Mouse (Mus musculus) effector memory CD4-positive, alpha-beta T cell, adult 7 months (primary cell): ENCODE data around the gene Tbk1. TPM values are rescaled to one million over a fixed set of nuclear protein-coding genes. Genes with fewer than 3 reads are reported as not detected.

Source experiments
- polyA plus RNA-seq: library from polyadenylated mRNA; unstranded; fragments of 100-300 nt; shearing (Covaris generic); gene quantifications from one replicate; pipeline ENCODE4 v1.2.1, GENCODE M21; 2017

Tbk1 gene
- polyA plus RNA-seq = 80.4 TPM

GRCm38 (mm10) chr10:121586675-121587370, at the start of gene Tbk1:
Gene Tbk1, minus strand, starts transcription at chr10:121586787.

GRCm38 (mm10) chr10:121626186-121626882, 39.7 kb upstream of the Tbk1 start, which contains the start of gene Xpot:
Gene Xpot, minus strand, starts transcription at chr10:121626332.

Other genes starting within 250 kb of the Tbk1 start
- 6.1 TPM for gene Tbc1d30, start 235.5 kb downstream of the Tbk1 start, polyA plus RNA-seq
- 20.8 TPM for gene Gns, start 221.7 kb downstream of the Tbk1 start, polyA plus RNA-seq
- 31.8 TPM for gene Rassf3, start 110.4 kb downstream of the Tbk1 start, polyA plus RNA-seq
- 35.2 TPM for gene Xpot, start 39.5 kb upstream of the Tbk1 start, polyA plus RNA-seq
- 0.11 TPM for gene D930020B18Rik, start 54.8 kb upstream of the Tbk1 start, polyA plus RNA-seq
- gene BC048403, start 153.2 kb upstream of the Tbk1 start, polyA plus RNA-seq = 5.4 TPM